Mouse (Mus musculus) forebrain, embryonic 11.5 days (tissue): ENCODE data around the gene Ankrd27. TPM values are rescaled to one million over a fixed set of nuclear protein-coding genes. Genes with fewer than 3 reads are reported as not detected.

Experiments
- ATAC-seq: fragments of 200-750 bp; cut with Nextera tagmentation; replicated peaks from 2 replicates; pipeline ENCODE4 v1.8.0; 2017; ENCODE audit warnings: moderate TSS enrichment; ENCODE audit not compliant: low FRiP score
- DNase-seq: peaks from one replicate; pipeline ENCODE4 v3.0.0-alpha.2; 2017; ENCODE audit warnings: low spot score
- H3K27ac ChIP-seq: fragments of 300-500 bp; sonication (generic); 2 replicates; pipeline ENCODE4 v1.5.1; 2014; ENCODE audit warnings: low read depth, low read length
- H3K27me3 ChIP-seq: fragments of 300-500 bp; sonication (generic); 2 replicates; pipeline ENCODE4 v1.6.1; 2014; ENCODE audit warnings: mild to moderate bottlenecking, low read length, mixed read lengths; ENCODE audit not compliant: control insufficient read depth, insufficient read depth
- H3K36me3 ChIP-seq: fragments of 300-500 bp; sonication (generic); 2 replicates; pipeline ENCODE4 v1.6.1; 2014; ENCODE audit warnings: mild to moderate bottlenecking, low read length, moderate library complexity, mixed read lengths; ENCODE audit not compliant: control insufficient read depth, insufficient read depth
- H3K4me1 ChIP-seq: fragments of 300-500 bp; sonication (generic); replicated peaks from 2 replicates; pipeline ENCODE4 v1.6.1; 2014; ENCODE audit warnings: low read length, mixed read lengths; ENCODE audit not compliant: control insufficient read depth, insufficient read depth
- H3K4me2 ChIP-seq: fragments of 300-500 bp; sonication (generic); 2 replicates; pipeline ENCODE4 v1.6.1; 2014; ENCODE audit warnings: low read depth, mild to moderate bottlenecking, low read length, moderate library complexity, mixed read lengths; ENCODE audit not compliant: severe bottlenecking
- H3K4me3 ChIP-seq: fragments of 300-500 bp; sonication (generic); 2 replicates; pipeline ENCODE4 v1.5.1; 2014; ENCODE audit warnings: low read depth, low read length
- H3K9ac ChIP-seq: fragments of 300-500 bp; sonication (generic); 2 replicates; pipeline ENCODE4 v1.6.1; 2014; ENCODE audit warnings: low read length
- H3K9me3 ChIP-seq: fragments of 300-500 bp; sonication (generic); 2 replicates; pipeline ENCODE4 v1.6.1; 2016; ENCODE audit warnings: low read length, mixed read lengths; ENCODE audit not compliant: control insufficient read depth
- WGBS: fragments of 180-500 bp; shearing (Covaris S2); extraction: QIAGEN DNeasy Blood & Tissue Kit; methylation state at CpG from one replicate; pipeline ENCODE4 v1.1.7; 2014; 5-methylcytosine and 5-hydroxymethylcytosine counted together
- polyA plus RNA-seq: library from polyadenylated mRNA; unstranded; fragments of >200 nt; fragmentation: Nextera tagmentation; extraction: Ambion mirVana; gene quantifications from 2 replicates; pipeline ENCODE4 v1.2.1, GENCODE M21; 2014

Ankrd27 gene
- polyA plus RNA-seq, 1 experiment from 2014 or later = 30.5 TPM

DNA sequence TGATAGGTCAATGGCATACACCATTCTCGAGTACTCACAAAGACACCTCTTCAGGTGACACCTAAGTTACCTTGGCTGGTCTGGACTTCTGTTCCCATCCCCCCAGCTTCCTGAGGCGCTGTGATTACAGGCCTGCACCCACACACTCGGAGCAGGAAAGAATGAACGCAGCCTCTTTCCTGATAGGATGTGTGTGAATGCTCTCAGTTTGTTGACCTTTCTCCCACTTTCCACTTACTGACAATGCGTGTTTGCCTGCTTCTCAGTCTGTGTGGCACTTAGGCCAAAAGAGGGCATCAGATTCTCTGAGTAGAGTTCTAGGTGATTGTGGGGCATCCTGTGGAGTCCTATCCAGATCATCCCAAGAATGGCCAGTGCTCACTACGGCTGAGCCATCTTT lies 54.0 kb downstream of the Ankrd27 start:
- Histone ChIP-seq H3K4me3 (no peak overlapping the region), H3K27ac (no peak overlapping the region), H3K36me3 (peaks cover 5% of the 10 kb centered on the region; the same call in 1 of the 2 replicates), H3K4me1 (no peaks in the 10 kb centered on the region), H3K9ac (no peak overlapping the region), H3K4me2 (no peak overlapping the region), H3K9me3 (no peaks in the 10 kb centered on the region), H3K27me3 (no peaks in the 10 kb centered on the region)
- DNase-seq (no peak), ATAC-seq (no peak)
- WGBS = 87% methylated on average over 6 of the region's 6 CpGs

DNA sequence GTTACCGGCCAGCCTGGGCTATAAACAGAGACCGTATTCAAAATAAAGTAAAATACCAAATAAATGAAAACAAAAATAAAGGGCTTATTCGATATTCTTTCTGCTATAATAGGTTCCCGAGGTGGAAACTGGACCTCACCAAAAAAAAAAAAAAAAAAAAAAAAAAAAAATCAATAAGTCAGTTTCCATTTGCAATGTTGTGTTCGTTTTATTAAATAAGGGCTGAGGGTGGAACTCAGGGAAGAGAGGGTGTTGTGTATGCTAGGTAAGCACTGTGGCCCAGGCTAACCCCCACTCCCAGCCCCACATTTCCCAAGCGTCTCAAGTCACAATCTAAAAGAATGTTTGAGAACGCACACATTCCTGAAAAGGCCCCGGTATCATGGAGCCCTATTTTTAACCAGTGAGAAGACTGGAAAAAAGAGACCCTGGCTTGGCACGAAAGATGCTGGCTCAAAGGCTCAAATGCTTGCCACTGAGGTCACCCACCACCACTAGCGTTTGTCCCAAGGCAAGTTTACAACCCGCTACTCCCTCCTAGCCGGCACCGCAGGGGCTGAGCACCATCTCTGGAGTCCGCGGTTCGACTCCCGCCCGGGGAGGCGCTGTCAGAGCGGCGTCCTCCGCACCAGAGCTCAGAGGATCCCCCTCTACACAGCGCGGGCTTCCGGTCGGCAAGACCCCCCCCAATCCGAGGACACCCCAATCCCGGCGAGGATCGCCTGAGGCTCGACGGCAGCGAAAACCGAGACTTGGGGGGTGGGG lies 60.5 kb downstream of the Ankrd27 start:
- peak; percentile 73 for DNase-seq
- Histone ChIP-seq H3K27ac (peak overlapping the region; percentile 62; the same call in 1 of the 2 replicates), H3K4me1 (no peaks in the 10 kb centered on the region; the same call in 1 of the 2 replicates), H3K9ac (peak overlapping the region; percentile 89), H3K4me2 (peak overlapping the region; percentile 66), H3K9me3 (no peaks in the 10 kb centered on the region), H3K36me3 (no peaks in the 10 kb centered on the region; the same call in 1 of the 2 replicates), H3K4me3 (peak overlapping the region; percentile 95), H3K27me3 (no peaks in the 10 kb centered on the region)
- peak; percentile 60 for ATAC-seq
- WGBS = 12% methylated on average over 34 of the region's 34 CpGs

DNA sequence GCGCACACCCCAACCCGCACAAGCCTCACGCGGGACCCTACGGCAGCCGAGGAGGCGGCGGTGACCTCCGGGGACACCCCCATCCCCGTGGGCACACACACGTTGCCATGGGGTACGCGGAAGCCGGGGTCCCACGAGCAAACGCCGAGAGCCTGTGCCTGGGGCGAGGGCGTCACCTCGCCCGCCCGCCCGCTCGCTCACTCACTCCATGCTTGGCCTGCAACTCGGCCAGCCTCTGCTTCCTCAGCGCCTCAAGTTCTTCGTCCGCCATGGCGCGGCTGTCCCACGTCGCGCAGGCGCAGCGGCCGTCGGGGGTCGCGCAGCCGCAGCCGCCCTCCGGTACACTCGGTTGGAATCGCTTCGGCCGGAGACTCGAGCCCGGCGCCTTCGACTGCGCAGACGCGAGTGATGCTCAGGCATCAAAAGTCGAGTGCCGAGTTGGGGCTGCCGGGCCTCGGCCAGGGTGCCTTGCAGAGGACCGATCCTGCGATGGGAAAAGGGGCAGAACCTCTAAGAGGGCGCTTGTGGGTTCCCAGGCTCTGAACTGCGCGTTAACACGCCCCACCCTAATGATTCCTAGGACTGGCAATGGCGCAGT lies 61.2 kb downstream of the Ankrd27 start, which contains the start of gene Pdcd5:
Gene Pdcd5 (minus strand): TSS at position 421 of the 598 bp plus-strand sequence.
- no peaks in the 10 kb centered on the region; the same call in 1 of the 2 replicates for H3K4me1 ChIP-seq
- WGBS = under 1% methylated on average over 56 of the region's 64 CpGs
- peak; percentile 90 for ATAC-seq

DNA sequence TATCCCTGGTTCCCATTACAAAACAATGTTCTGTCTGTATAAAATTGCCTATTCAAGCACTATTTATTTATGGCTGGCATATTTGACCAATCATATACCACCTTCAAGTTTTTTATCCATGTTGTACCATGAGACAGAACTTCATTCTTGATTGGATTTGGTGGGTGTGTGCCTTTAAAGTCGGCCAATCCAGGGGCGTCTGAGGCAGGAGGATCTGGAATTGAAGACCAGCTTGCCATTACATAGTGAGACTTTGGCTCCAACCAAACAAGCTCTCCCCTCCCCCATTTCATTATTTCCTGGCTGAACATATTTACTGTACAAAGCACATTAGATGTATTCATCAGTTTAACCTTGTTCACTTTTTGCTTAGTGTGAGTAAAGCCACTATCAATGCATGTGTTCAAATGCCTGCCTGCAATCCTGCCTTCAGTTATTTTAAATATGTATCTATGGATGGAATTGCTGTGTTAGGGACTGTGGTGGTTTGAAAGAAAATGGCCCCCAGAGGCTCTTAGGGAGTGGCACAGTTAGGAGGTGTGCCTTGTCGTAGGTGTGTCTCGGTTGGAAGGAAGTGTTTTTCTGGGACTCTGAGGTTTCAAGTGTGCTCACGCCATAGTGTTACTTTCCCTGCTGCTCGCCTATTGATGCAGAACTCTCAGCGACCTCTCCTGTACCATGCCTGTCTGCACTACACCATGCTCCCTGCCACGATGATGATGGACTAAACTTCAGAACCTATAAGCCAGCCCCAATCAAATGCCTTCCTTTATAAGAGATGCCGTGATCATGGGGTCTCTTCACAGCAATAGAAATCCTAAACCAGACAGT lies 62.4 kb downstream of the Ankrd27 start:
- ATAC-seq (no peak), DNase-seq (no peak)
- Histone ChIP-seq H3K27ac (no peak overlapping the region), H3K9ac (no peak overlapping the region), H3K9me3 (no peaks in the 10 kb centered on the region; the same call in 1 of the 2 replicates), H3K27me3 (no peaks in the 10 kb centered on the region), H3K36me3 (no peaks in the 10 kb centered on the region), H3K4me3 (no peak overlapping the region), H3K4me2 (no peak overlapping the region), H3K4me1 (no peaks in the 10 kb centered on the region; the same call in 1 of the 2 replicates)
- WGBS = 74% methylated on average over 9 of the region's 9 CpGs

More for the DNA sequence above, 61.2 kb downstream of the Ankrd27 start, which contains the start of gene Pdcd5:
- H3K4me2 ChIP-seq = peak within 1 kb of the TSS; percentile 66
- H3K4me3 ChIP-seq = peak within 1 kb of the TSS; percentile 95
- H3K9ac ChIP-seq = peak within 1 kb of the TSS; percentile 89
- peak; percentile 98 for DNase-seq
- H3K27ac ChIP-seq = peak within 1 kb of the TSS; percentile 62; the same call in 1 of the 2 replicates
- no peaks in the 10 kb centered on the region for H3K27me3 ChIP-seq
- H3K9me3 ChIP-seq = no peaks in the 10 kb centered on the region; the same call in 1 of the 2 replicates
- H3K36me3 ChIP-seq = no peaks in the 10 kb centered on the region

DNA sequence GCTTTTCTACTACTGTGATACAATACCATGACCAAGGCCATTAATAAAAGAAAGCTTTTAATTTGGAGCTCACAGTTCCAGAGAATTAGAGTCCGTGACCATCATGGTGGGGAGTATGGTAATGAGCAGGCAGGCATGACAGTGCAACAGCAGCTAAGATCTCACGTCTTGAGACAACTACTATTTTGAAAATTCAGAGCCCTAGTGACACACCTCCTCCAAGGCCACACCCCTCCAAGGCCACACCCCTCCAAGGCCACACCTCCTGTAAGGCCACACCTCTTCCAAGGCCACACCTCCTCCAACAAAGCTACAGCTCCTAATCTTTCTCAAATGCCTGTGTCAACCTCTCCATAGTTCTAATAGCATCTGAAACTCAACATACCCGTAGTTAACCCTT lies 63.0 kb downstream of the Ankrd27 start:
- H3K27ac ChIP-seq = no peak overlapping the region
- no peak overlapping the region for H3K4me3 ChIP-seq
- no peaks in the 10 kb centered on the region; the same call in 1 of the 2 replicates for H3K4me1 ChIP-seq
- H3K9ac ChIP-seq = no peak overlapping the region
- WGBS = 47% methylated on average over 3 of the region's 3 CpGs
- DNase-seq (no peak), ATAC-seq (no peak)
- no peaks in the 10 kb centered on the region for H3K27me3 ChIP-seq
- H3K9me3 ChIP-seq = no peaks in the 10 kb centered on the region; the same call in 1 of the 2 replicates
- no peak overlapping the region for H3K4me2 ChIP-seq
- H3K36me3 ChIP-seq = no peaks in the 10 kb centered on the region

DNA sequence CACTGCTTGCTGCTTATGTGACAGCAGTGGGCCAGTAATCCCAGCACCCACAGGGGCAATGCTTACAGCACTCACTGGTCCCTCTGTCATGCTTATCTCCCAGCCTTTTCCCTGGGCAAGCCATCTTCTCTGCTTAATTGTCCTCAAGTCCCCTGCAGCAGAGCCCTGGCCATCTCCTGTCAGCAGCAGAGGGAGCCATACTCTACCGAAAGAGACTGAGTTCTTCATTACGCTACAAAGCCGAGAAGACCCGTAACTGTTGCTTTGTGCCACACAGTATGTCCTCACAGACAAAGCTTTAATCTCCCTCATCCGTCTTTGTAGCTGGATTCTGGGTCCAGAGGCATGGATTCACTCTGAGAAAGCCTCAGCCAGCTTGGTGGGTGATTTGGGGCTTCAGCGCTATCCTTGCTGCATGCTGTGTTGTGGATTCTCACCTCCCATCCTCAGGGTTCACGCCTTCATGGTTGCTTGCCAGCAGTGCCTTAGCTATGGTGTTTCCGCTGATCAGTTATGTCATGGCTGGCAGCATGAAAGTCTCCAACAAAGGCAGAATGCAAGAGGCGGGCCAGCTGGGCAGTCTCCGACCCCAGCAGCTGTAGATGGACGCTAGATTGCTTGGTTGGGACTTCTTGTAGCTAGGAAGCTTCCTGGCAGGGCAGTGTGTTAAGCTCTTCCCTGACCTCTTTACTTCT lies 64.8 kb downstream of the Ankrd27 start:
- H3K36me3 ChIP-seq = no peaks in the 10 kb centered on the region
- no peaks in the 10 kb centered on the region; the same call in 1 of the 2 replicates for H3K4me1 ChIP-seq
- H3K27ac ChIP-seq = no peak overlapping the region
- WGBS = 71% methylated on average over 11 of the region's 11 CpGs
- ATAC-seq (no peak), DNase-seq (no peak)
- no peaks in the 10 kb centered on the region for H3K27me3 ChIP-seq
- no peak overlapping the region for H3K4me3 ChIP-seq
- no peaks in the 10 kb centered on the region; the same call in 1 of the 2 replicates for H3K9me3 ChIP-seq
- no peak overlapping the region for H3K4me2 ChIP-seq
- H3K9ac ChIP-seq = no peak overlapping the region

DNA sequence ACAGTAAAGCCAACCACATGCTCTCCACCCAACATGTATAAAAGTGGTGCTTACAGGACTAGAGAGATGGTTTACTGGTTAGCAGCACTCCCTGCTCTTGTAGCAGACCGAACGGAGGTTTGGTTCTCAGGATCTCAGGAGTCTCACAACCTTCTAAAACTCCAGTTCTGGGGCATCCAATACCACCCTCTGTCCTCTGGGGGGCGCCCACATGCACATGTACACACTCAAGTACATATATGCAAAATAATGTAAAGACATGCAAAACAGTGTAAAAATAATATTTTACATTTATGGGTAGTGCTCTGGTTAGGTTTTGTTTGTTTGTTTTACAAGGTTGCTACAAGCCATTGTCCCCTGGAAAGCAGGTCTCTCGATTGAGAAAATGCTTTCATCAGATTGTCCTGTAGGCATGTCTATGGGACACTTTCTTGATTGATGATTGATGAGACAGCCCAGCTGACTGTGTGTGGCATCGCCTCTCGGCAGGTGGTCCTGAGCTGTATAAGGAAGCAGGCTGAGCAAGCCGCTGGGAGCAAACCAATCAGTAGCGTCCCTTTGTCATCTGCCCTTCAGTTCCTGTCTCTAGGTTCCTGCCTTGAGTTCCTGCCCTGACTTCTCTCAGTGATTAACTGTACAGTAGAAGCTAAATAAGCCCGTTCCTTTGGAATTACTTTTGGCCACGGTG lies 65.7 kb downstream of the Ankrd27 start:
- H3K27ac ChIP-seq = no peak overlapping the region
- DNase-seq = no peak
- no peaks in the 10 kb centered on the region; the same call in 1 of the 2 replicates for H3K4me1 ChIP-seq
- no peak overlapping the region for H3K4me2 ChIP-seq
- H3K27me3 ChIP-seq = no peaks in the 10 kb centered on the region
- no peak overlapping the region for H3K4me3 ChIP-seq
- no peaks in the 10 kb centered on the region for H3K36me3 ChIP-seq
- no peak for ATAC-seq
- 82% methylated on average over 10 of the region's 10 CpGs for WGBS
- H3K9me3 ChIP-seq = no peaks in the 10 kb centered on the region; the same call in 1 of the 2 replicates
- no peak overlapping the region for H3K9ac ChIP-seq
